Mouse (Mus musculus) ES-Bruce4 (cell line): Measurements from ENCODE around the gene Grm5. TPM values are rescaled to one million over a fixed set of nuclear protein-coding genes. Genes with fewer than 3 reads are reported as not detected.

Source experiments
- H3K27ac ChIP-seq: 2 replicates; pipeline ENCODE4 v1.5.1; 2012; ENCODE audit warnings: low read length, inconsistent platforms; ENCODE audit not compliant: insufficient read depth
- H3K27me3 ChIP-seq: 2 replicates; pipeline ENCODE4 v1.6.1; 2012; ENCODE audit warnings: mild to moderate bottlenecking, low read length, inconsistent platforms; ENCODE audit not compliant: control insufficient read depth, poor library complexity, insufficient read depth, severe bottlenecking
- H3K36me3 ChIP-seq: 2 replicates; pipeline ENCODE4 v1.6.1; 2012; ENCODE audit warnings: inconsistent platforms, mild to moderate bottlenecking, low read length, moderate library complexity; ENCODE audit not compliant: control insufficient read depth, poor library complexity, insufficient read depth, severe bottlenecking
- H3K4me1 ChIP-seq: one replicate; pipeline ENCODE4 v1.8.1; 2011; ENCODE audit warnings: low read length; ENCODE audit not compliant: control insufficient read depth, insufficient read depth
- H3K4me3 ChIP-seq: 2 replicates; pipeline ENCODE4 v1.5.1; 2011; ENCODE audit warnings: low read depth, mild to moderate bottlenecking, low read length
- H3K9ac ChIP-seq: 2 replicates; pipeline ENCODE4 v1.6.1; 2012; ENCODE audit warnings: low read depth, mild to moderate bottlenecking, inconsistent platforms; ENCODE audit not compliant: poor library complexity, severe bottlenecking
- H3K9me3 ChIP-seq: replicated peaks from 2 replicates; pipeline ENCODE4 v1.6.1; 2012; ENCODE audit warnings: mild to moderate bottlenecking, low read length, inconsistent platforms; ENCODE audit not compliant: control insufficient read depth, poor library complexity, insufficient read depth, severe bottlenecking
- CTCF ChIP-seq: IDR thresholded peaks from one replicate; pipeline ENCODE4 v1.8.1; 2011; ENCODE audit warnings: low read depth, low read length
- EP300 ChIP-seq: IDR thresholded peaks from 2 replicates; pipeline ENCODE4 v1.6.1; 2011; ENCODE audit warnings: low read depth, low read length; ENCODE audit not compliant: insufficient read depth
- POLR2A ChIP-seq: IDR thresholded peaks from one replicate; pipeline ENCODE4 v1.8.1; 2011; ENCODE audit warnings: low read length; ENCODE audit not compliant: insufficient read depth
- polyA plus RNA-seq: library from polyadenylated mRNA; stranded (reverse); fragments of >200 nt; gene quantifications from 2 replicates; pipeline ENCODE4 v1.2.4, GENCODE M21; 2011; ENCODE audit warnings: low read depth; ENCODE audit not compliant: missing spikeins, insufficient read depth, insufficient read length

Grm5 gene
- polyA plus RNA-seq, 1 experiment = not detected

DNA sequence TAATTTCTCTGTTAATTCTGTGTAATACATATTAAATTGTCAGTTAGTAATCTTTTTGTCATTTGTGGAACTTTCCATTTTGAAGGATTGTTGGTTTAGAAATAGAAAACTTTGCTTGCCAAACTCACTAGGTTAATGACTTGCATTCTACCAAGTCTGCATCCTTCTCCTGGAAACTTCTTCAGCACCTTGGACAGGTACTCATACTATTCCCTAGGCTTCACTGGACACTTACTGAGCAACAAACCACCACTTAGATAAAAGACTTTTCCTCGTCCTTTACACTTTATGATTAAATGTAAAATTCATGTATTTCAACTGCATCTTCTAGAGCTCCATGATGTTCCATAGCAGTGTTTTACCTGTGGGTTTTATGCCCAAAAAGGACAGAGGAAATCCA, 4.0 kb downstream of the Grm5 start:
- TF ChIP-seq POLR2A = no peak
- TF ChIP-seq CTCF = no peak
- TF ChIP-seq EP300 = no peak
- no peaks in the 10 kb centered on the region for H3K4me1 ChIP-seq
- no peak overlapping the region for H3K4me3 ChIP-seq
- H3K36me3 ChIP-seq = no peaks in the 10 kb centered on the region
- H3K9ac ChIP-seq = no peak overlapping the region
- no peaks in the 10 kb centered on the region for H3K27me3 ChIP-seq
- H3K9me3 ChIP-seq = no peaks in the 10 kb centered on the region
- no peak overlapping the region for H3K27ac ChIP-seq

GRCm38 (mm10) chr7:87626251-87626650, 42.3 kb downstream of the Grm5 start:
- Histone ChIP-seq H3K9ac (no peak overlapping the region), H3K4me3 (no peak overlapping the region), H3K4me1 (no peaks in the 10 kb centered on the region), H3K9me3 (no peaks in the 10 kb centered on the region), H3K36me3 (no peaks in the 10 kb centered on the region), H3K27me3 (no peaks in the 10 kb centered on the region), H3K27ac (no peak overlapping the region)
- TF ChIP-seq EP300 (no peak), CTCF (no peak), POLR2A (no peak)

GRCm38 (mm10) chr7:87635530-87635929, 51.6 kb downstream of the Grm5 start:
- TF ChIP-seq POLR2A (no peak), EP300 (no peak), CTCF (no peak)
- Histone ChIP-seq H3K36me3 (no peaks in the 10 kb centered on the region), H3K9ac (no peak overlapping the region), H3K4me1 (no peaks in the 10 kb centered on the region), H3K4me3 (no peak overlapping the region), H3K27ac (no peak overlapping the region), H3K27me3 (no peaks in the 10 kb centered on the region), H3K9me3 (no peaks in the 10 kb centered on the region)

- Histone ChIP-seq H3K27me3 (no peaks in the 10 kb centered on the region), H3K36me3 (no peaks in the 10 kb centered on the region), H3K9me3 (no peaks in the 10 kb centered on the region), H3K4me3 (no peak overlapping the region), H3K27ac (no peak overlapping the region), H3K9ac (no peak overlapping the region), H3K4me1 (no peaks in the 10 kb centered on the region)
- TF ChIP-seq EP300 (no peak), CTCF (no peak), POLR2A (no peak)
These were observed 66.6 kb downstream of the Grm5 start for GRCm38 (mm10) chr7:87650610-87651009.

DNA sequence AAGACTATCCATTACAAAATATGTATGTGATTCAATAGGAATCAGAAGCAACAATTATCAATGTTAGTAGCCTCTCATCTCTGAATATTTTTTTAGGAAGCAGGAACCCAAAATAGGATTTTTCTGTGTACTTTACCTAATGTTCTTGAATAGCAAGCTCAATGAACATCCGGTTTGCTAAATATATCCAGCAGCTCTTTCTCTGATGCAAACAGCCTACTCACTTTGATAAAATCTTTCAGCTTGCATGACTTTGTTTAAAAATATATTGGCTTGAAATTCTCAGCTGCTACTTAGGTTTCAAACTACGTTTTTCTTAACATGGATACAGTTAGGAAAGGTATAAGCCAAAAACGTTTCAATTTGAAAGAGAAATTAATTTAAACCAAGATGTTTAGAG, 77.8 kb downstream of the Grm5 start:
- Histone ChIP-seq H3K27ac (no peak overlapping the region), H3K36me3 (no peaks in the 10 kb centered on the region), H3K27me3 (no peaks in the 10 kb centered on the region; the same call in 1 of the 2 replicates), H3K9me3 (no peaks in the 10 kb centered on the region), H3K9ac (no peak overlapping the region), H3K4me1 (no peaks in the 10 kb centered on the region), H3K4me3 (no peak overlapping the region)
- TF ChIP-seq POLR2A (no peak), EP300 (no peak), CTCF (no peak)

DNA sequence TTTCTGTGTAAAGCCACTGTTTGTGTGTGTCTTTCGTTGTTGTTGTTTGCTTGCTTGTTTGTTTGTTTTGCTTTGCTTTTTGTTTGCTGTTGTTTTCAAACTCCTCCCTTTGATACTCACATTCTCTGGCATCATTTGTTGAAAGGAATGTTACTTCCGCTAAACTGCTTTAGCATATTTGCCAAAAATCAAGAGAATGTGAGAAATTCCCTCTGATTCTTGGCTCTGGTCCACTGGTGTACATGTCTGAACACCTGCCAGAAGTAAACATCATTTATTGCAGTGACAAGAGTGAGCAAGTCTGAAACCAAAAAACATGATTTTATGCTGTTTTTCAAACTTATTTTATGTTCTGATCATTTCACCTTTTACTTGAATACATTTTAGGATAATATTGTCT, 80.1 kb downstream of the Grm5 start:
- TF ChIP-seq CTCF (no peak), EP300 (no peak), POLR2A (no peak)
- Histone ChIP-seq H3K4me1 (no peaks in the 10 kb centered on the region), H3K4me3 (no peak overlapping the region), H3K9me3 (no peaks in the 10 kb centered on the region), H3K36me3 (no peaks in the 10 kb centered on the region), H3K27me3 (no peaks in the 10 kb centered on the region; the same call in 1 of the 2 replicates), H3K27ac (no peak overlapping the region), H3K9ac (no peak overlapping the region)
